Mouse (Mus musculus): ENCODE results near the gene 3110082I17Rik.

3110082I17Rik gene

DNA sequence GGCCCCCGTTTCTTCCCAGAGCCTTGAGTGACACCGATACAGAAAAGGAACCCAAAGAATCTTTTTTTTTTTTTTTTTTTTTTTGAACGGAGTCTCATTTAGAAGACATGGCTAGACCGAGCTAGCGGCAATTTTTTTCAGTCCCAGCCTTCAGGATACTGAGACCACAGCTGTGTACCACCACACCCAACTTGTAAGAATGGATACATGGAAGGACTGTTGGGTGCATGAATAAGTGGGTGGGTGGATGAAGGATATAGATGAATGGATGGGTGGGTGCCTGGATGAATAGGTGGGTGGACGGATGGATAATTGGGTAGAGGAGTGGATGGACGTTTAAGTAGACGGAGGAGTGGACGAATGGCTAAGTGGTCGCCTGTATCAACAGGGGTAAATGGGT is 389 bp downstream of the 3110082I17Rik start:
- in situ Hi-C loops (cut with MboI; ENCODE audit: low pct_unique_long_range_greater_than_20kb in 1 of 2, low sequenced_read_pairs in 2 of 2, unreplicated experiment in 1 of 2) = no loop called here

DNA sequence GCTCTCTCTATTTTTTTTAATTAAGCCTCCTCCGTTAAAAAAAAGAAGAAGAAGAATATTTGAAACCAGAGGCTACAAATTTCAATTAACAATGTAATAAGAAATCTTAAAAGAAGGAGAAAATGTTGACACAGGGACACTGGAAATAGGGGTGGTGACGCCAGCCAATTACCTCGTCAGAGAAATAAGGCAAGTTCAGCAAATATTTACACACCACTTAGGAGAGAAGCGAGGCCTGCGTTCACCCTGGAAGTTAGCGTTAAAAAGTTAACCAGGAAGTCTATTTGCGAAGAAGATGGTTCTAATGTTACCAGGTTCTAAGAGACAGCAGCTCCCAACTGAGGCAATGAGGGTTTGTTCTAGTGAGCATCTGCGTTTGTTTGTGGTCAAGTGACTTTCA is 3.1 kb downstream of the 3110082I17Rik start:
- in situ Hi-C loops (cut with MboI; ENCODE audit: low pct_unique_long_range_greater_than_20kb in 1 of 2, low sequenced_read_pairs in 2 of 2, unreplicated experiment in 1 of 2) = no loop called here

DNA sequence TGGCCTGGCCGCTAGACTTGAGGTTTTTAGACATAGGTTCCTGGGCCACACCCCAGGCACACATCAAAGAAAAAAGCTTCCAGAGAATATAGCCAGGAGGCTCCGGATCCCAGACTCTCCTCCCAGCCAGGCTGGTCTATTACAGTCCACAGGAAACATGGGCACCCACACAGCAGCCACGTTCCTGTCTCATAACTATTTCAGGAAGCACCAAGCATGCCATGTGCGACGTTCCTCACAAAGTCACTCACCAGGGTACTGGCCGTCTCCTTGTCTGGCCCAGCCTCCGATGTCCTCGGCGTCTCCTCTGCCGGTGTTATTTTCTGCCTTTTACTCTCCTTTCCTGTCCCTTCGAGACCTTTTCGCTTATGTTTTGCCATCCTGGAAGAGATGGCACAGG is 5.2 kb downstream of the 3110082I17Rik start:
- in situ Hi-C loops (cut with MboI; ENCODE audit: low pct_unique_long_range_greater_than_20kb in 1 of 2, low sequenced_read_pairs in 2 of 2, unreplicated experiment in 1 of 2) = no loop called here

DNA sequence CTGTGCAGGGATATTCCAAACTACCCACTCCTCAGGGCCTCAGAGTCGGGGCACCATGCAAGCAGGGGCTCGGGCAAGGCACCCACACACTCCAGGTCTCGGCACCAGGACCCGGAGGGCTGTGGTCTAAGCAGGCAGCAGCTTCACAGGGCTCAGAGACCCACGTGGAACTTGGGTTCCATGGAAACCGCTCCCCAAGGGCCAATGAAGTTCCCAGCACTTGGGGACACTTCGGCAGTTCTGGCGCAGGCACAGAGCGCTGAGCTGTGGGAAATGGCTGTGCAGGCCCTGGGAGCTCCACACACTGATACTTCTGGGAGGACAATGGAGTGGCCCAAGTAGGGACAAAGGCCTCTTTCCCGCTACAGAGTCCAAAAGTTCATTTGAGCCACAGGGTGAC is 7.3 kb downstream of the 3110082I17Rik start:
- in situ Hi-C loops (cut with MboI; ENCODE audit: low pct_unique_long_range_greater_than_20kb in 1 of 2, low sequenced_read_pairs in 2 of 2, unreplicated experiment in 1 of 2) = no loop called here

DNA sequence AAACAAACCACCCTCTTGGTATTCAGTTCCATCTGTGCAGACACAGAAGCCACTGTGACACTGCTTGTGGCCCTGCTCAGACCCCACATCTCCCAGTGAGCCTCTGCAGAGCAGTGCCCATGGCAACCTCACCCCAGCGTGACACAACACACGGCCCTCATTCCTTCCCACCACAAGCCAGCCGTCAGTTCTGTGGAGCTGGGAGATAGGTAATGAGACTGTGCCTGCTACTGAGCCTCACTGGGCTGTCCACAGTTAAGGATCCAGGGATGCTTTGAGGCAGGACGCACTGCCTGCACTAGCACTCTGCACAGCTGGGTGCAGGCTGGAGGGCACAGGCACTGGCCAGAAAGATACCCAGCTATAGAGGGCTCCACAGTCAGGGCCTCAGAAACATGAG is 10.4 kb downstream of the 3110082I17Rik start:
- in situ Hi-C loops (cut with MboI; ENCODE audit: low pct_unique_long_range_greater_than_20kb in 1 of 2, low sequenced_read_pairs in 2 of 2, unreplicated experiment in 1 of 2) = no loop called here

DNA sequence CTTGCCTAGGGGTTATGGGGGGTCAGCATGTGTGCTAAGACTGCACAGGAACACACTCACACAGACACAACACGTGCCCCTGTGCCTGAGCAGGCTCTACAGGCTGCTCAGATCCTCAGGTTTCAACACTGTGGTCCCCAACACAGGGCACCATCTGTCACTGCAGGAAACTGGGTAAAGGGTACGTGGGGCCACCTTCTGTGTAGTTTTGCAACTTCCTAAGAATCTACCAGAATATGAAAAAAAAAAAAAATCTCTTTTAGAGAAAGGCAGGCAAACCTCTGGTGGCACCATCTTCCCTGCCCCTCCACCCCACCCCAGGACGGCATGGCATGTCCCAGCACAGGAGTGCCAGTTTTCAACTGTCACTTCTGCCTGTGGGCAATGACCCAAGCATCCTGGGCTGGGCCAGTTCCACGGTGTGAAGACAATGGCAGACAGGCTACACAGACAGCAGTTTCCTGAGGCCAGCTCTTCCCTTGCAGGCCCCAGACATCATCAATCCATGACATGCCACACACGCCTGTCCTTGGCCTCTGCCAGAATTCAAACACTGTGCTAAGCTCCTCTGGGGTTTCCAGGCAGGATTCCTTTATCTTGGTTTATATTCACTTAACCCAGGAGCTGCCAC is 11.1 kb downstream of the 3110082I17Rik start:
- in situ Hi-C loops (cut with MboI; ENCODE audit: low pct_unique_long_range_greater_than_20kb in 1 of 2, low sequenced_read_pairs in 2 of 2, unreplicated experiment in 1 of 2) = no loop called here

DNA sequence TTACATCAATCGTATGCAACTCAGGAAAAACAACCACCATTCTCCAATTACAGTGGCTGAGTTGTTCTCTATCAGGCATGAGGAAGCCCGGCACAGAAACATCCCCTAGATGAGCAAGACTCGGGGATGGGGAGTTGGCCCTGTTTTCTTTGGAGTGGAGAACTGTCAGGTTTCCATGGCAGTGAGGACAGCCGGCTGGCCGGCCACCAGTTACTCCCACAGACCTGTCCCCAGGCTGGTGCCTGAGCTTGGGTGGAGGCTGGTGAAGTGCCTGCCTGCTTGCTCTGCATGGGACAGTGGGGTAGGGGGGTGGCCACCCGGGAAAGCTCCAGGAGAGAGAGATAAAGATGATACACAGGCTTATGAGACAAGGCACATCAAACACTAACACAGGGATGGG is 12.3 kb downstream of the 3110082I17Rik start:
- in situ Hi-C loops (cut with MboI; ENCODE audit: low pct_unique_long_range_greater_than_20kb in 1 of 2, low sequenced_read_pairs in 2 of 2, unreplicated experiment in 1 of 2) = no loop called here

DNA sequence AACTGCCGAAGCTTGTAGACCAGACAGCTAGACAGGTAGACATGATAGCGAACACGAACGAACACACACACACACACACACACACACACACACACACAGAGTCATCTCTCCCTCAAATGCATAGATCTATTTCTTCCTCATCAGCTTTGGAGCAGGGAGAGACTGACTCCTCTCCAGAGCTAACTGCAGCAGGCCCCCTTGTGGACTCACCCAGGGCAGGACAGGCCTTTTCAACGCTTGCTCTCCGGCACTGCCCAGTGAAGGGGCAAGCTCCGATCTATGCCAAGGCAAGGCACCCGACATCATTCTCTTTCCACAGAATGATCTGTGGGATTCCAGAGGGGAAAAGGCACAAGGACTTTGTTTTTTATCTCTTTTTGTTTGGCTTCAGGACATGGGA is 15.1 kb downstream of the 3110082I17Rik start:
- in situ Hi-C loops (cut with MboI; ENCODE audit: low pct_unique_long_range_greater_than_20kb in 1 of 2, low sequenced_read_pairs in 2 of 2, unreplicated experiment in 1 of 2) = no loop called here

DNA sequence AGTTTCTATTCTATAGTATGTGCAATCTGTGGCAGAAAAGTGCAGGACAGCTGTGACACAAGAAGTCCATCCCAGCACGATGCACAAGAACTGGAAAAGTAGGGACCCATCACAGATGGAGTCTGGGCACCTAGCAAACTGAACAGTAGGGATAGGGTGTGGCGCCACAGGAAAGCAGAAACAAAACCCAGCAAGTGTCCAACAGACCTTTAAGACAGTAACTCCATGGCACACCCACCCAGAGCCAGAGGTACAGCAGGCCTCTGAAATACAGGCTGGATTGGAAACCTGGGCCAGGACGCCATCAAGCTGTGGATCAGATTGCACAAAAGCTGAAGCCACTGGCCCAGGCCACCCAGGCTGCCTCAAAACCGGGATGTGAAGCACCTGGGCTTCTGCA is 17.4 kb downstream of the 3110082I17Rik start:
- in situ Hi-C loops (cut with MboI; ENCODE audit: low pct_unique_long_range_greater_than_20kb in 1 of 2, low sequenced_read_pairs in 2 of 2, unreplicated experiment in 1 of 2) = no loop called here

DNA sequence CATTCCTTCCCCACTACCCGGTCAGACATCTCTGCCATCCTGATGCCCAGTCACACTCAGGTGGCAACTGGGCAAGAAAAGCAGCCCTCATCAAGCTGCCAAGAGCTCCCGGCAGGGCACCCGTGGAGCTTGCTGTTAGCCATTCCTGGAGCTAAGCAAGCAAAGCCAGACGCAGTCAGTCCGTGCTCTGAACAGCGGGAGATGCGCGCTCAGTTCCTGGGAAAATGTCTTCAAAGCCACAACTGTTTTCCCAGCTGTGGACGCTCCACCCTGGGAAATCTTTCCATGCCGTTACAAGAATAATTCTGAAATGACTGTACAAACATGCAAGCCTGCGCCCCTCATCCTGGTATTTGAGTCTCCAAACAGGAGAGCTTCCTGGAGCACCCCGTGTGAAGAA is 17.9 kb downstream of the 3110082I17Rik start:
- in situ Hi-C loops (cut with MboI; ENCODE audit: low pct_unique_long_range_greater_than_20kb in 1 of 2, low sequenced_read_pairs in 2 of 2, unreplicated experiment in 1 of 2) = no loop called here

DNA sequence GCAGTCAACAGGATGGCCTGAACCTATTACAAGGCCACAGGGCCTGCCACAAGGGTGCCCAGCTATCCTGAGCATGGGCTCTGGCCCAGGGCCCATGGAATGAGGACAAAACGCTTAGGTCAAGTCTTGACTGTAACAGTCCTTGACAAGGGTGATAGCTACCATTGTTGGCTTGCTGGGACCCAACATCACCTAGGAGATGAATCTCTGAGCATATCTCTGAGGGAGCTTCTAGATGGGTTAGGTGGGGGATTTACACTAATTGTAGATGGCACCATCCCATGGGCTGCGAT is 18.7 kb downstream of the 3110082I17Rik start:
- in situ Hi-C loops (cut with MboI; ENCODE audit: low pct_unique_long_range_greater_than_20kb in 1 of 2, low sequenced_read_pairs in 2 of 2, unreplicated experiment in 1 of 2) = no loop called here

DNA sequence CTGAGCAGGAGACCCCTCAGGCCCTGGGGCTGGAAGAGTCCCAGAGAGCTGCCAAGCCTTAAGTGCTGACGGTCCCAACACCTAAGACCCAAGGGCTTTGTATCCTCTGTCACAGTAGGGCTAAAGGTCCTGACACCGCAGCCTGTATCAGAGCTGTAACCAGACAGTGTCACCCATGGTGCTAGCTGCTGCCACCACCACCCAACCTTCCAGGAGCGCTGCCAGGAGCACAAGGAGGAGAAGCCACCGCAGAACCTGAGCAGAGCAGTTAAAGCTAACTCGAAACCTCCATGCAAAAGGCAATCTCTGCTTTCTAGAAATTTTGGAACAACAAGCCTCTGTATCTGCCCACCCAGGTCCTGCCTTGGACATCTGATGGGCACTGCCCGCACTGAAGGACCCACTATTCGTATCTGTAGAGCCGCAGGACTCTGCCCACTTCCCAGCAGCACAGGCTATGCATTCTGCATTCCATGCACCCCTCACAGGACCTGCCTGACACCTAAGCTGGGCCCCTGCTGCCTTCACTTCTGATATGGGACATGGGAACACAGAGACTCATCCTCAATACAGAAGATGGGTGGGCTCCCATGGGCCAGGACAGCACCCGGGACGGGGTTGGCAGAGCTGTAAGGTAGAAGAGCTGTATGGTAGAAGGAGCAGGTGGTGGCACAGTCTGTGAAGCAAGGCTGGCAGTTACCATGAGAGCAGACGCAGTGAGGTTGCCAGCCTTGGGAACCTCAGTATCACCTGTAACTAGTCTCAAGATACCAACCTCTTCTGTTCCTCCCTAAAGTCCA is 19.2 kb downstream of the 3110082I17Rik start:
- in situ Hi-C loops (cut with MboI; ENCODE audit: low pct_unique_long_range_greater_than_20kb in 1 of 2, low sequenced_read_pairs in 2 of 2, unreplicated experiment in 1 of 2) = no loop called here

DNA sequence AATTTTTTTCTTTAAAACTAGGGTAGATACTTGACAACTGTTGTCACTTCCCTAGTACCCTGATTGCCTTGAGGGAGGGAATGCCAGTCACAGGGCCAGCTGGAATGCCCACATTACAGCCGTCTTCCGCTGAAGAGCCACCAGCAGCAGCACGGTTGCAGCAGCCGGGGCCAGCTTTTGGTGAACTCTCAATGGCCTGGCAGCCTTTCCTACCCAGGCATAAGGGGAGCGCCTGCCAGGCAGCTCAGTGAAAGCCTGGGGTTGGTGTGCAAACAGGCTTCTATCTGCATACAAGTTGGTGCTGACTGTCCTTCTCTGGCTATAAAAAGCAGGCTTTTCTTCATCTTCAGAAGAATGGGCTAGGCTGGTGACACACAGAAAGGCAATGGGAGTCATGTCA is 19.9 kb downstream of the 3110082I17Rik start:
- in situ Hi-C loops (cut with MboI; ENCODE audit: low pct_unique_long_range_greater_than_20kb in 1 of 2, low sequenced_read_pairs in 2 of 2, unreplicated experiment in 1 of 2) = no loop called here

DNA sequence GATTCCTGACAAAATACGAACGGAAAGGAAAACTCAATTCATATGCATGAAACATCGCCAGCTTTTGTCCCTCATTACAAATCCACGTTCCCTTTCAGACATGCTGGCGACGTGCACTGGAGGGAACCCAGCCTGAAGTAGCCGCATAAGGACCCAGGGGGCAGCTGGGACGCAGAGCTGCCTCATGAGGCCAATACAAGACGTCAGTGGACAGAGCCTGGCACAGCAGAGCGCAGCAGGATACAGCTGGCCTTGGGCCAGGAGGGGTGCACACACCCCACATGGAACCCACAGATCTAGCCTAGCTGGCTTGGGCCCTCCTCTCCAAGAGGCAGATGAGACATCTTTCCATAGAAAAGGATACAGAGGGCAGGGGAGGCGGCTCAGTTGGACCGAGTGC is 21.9 kb downstream of the 3110082I17Rik start:
- in situ Hi-C loops (cut with MboI; ENCODE audit: low pct_unique_long_range_greater_than_20kb in 1 of 2, low sequenced_read_pairs in 2 of 2, unreplicated experiment in 1 of 2) = no loop called here

DNA sequence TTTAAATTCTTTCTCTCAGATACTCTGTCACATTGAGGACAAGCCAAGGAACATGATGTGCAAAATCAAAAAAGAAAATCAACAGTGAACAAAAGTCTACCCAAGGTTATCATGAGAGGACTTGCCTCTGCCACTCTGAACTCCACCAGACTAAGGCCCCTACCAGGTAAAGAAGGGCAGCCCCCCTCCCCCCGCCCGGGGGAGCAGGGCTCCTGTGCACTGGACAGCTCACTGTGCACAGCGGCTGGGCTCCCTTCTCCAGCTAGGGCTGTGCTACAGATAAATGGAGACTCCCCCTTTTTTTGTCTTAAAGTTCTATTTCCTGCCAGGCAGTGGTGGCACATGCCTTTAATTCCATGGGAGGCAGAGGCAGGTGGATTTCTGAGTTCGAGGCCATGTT is 22.6 kb downstream of the 3110082I17Rik start:
- in situ Hi-C loops (cut with MboI; ENCODE audit: low pct_unique_long_range_greater_than_20kb in 1 of 2, low sequenced_read_pairs in 2 of 2, unreplicated experiment in 1 of 2) = no loop called here

DNA sequence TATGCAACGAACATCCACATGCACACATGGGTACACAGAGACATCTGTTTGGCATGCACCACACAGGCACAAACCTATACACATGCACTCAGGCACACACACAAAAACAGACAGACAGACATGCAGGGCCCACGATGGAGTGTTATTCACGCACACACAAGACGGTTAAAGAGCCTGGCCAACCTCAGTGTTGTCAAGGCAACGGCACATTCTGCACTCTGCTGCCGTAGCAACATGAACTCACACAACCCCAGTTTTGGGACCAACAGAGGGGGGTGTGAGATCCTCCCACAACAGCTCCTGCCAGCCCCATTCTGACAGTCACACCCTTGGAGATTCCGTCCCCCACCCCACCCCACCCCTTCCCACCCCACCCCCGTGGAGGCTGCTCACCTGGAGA is 25.4 kb downstream of the 3110082I17Rik start:
- in situ Hi-C loops (cut with MboI; ENCODE audit: low pct_unique_long_range_greater_than_20kb in 1 of 2, low sequenced_read_pairs in 2 of 2, unreplicated experiment in 1 of 2) = no loop called here

DNA sequence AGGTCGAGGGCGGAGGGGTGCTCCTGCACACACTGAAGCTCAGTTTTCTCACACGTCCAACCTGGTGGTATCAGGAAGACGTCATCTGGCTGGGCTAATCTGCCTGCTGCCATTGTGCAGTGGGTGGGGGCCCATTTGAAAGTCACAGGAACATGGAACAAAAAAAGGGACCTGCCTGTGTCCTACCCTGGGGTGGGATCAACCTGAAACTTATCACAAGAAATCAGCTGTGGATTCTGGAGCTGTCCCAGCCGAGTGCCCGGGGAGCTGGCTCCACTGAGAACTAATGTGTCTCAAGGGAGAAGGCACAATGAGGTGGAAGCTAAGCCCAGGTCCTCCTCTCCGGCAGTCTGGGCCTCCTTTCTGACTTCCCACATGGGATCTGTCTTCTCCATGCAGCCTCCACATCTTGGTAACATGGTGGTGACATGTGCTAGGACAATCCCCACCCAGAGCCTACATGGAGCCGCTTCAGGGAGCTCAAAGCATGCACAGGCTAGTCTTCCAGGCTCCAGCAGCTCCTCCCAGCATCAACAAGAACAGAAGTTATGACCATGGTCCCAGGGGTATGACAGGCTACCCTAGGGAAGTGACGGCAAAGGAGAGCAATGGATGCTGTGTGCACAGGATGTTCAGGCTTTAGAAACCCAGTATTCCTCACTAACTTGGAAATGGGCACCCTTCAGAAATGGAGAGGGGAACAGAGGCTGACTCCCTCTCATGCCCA is 26.3 kb downstream of the 3110082I17Rik start:
- in situ Hi-C loops (cut with MboI; ENCODE audit: low pct_unique_long_range_greater_than_20kb in 1 of 2, low sequenced_read_pairs in 2 of 2, unreplicated experiment in 1 of 2) = no loop called here

DNA sequence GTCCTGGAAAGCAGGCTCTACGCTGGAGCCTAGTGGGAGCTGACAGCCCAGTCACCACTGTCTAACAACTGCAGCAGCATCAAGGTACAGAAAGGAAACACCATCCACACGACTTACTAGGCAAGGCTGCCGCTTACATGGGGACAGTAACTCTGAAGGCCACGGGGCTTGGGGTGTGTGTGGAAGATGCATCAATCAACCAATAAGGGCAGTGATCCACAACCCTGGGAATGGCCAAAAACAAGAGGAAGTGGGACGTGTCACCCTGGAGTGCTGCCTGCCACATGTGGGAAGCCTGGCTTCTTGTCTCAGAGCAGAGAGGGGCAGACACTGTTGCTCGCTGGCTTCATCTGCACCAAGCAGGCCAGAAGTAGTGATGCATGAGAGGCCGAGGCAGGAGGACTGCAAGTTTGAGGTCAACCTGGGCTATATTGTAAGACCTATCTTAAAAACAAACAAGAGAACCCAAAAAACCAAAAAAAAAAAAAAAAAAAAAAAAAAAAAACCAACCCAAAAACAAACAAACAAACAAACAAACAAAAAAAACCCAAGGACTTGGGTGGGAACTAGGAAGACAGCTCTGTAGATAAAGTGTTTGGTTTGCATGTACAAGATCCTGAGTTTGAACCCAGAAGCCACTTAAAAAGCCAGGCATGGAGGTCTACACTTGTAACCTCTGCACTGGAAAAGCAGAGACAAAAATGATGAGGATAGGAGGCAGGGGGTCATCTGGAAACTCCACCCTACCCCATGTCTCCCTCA is 27.4 kb downstream of the 3110082I17Rik start:
- in situ Hi-C loops (cut with MboI; ENCODE audit: low pct_unique_long_range_greater_than_20kb in 1 of 2, low sequenced_read_pairs in 2 of 2, unreplicated experiment in 1 of 2) = no loop called here

DNA sequence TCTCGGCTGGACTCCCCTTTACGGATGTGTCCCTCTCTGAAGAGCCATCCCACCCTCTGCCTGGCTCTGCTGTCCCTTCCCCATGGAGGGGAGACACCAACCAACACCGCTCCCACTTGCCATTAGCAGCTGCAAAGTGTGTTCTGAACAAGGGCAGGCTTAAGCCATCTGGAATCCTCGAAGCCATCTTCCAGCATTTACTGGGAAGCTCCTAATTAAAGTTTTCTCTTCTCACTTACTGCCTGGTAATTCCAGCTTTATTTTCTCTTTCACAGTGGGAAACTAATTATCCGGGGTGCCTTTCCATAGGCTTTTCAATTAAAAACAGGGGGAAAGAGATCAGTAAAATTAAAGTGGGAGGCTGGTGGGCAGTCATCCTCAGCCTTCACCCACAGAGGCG is 28.0 kb downstream of the 3110082I17Rik start:
- in situ Hi-C loops (cut with MboI; ENCODE audit: low pct_unique_long_range_greater_than_20kb in 1 of 2, low sequenced_read_pairs in 2 of 2, unreplicated experiment in 1 of 2) = no loop called here

Data from mouse embryonic stem cell (cell line).